In genomic region chr2:52981595-52981994, GRCm38 (mm10) we compare ENCODE assay signal across 19 mouse cellular contexts.
A peak's percentile ranks its signal among the peaks of the same experiment; 100 is the strongest.
DNase-seq lines count a peak whose midpoint lies in the region; ATAC-seq and TF ChIP-seq lines count a peak whose summit lies in the region.
"Had no signal": no experiment of that assay in that cellular context is flagged by ENCODE, and none has a peak within 500 bp of the region (broad histone marks: within the 10 kb centered on the region; RNA-seq: fewer than 3 reads in every experiment).

No protein-coding gene starts in this region.

- peak overlapping the region; percentile 71 for H3K27ac ChIP-seq in limb, embryonic 12.5 days
- H3K27ac ChIP-seq in limb, embryonic 10.5 days: no peak overlapping the region
- H3K27ac ChIP-seq in limb, embryonic 14.5 days (replicated peaks; ENCODE audit: low read depth, low read length): peak overlapping the region; percentile 82
- H3K27ac ChIP-seq: forebrain, embryonic 12.5 days; hindbrain, embryonic 10.5 days; hindbrain, embryonic 15.5 days had no signal

- H3K27me3 ChIP-seq in limb, embryonic 12.5 days: no peaks in the 10 kb centered on the region
- H3K27me3 ChIP-seq in limb, embryonic 10.5 days (ENCODE audit: low read depth, poor library complexity, severe bottlenecking): no peaks in the 10 kb centered on the region
- no peaks in the 10 kb centered on the region for H3K27me3 ChIP-seq in limb, embryonic 14.5 days (ENCODE audit: control insufficient read depth, insufficient read depth, low read length)
- H3K27me3 ChIP-seq: CH12.LX; forebrain, embryonic 12.5 days; heart, embryonic 12.5 days; hindbrain, embryonic 15.5 days had no signal

- peaks cover 78% of the 10 kb centered on the region for H3K4me1 ChIP-seq in limb, embryonic 12.5 days (replicated peaks)
- peaks cover 55% of the 10 kb centered on the region for H3K4me1 ChIP-seq in limb, embryonic 10.5 days
- peaks cover 67% of the 10 kb centered on the region for H3K4me1 ChIP-seq in limb, embryonic 14.5 days (ENCODE audit: control insufficient read depth, insufficient read depth, low read length)

- no peak for TF ChIP-seq POLR2A in limb, embryonic 14.5 days (IDR thresholded peaks at IDR 0.05; ENCODE audit: borderline replicate concordance, extremely low read depth, insufficient read depth, insufficient read length)

- peak; percentile 0; the same call in 1 of the 2 replicates for ATAC-seq in frontal cortex, adult (ENCODE audit: low TSS enrichment)
- ATAC-seq in limb, embryonic 12.5 days (ENCODE audit: insufficient number of reproducible peaks, insufficient read depth, low FRiP score, low TSS enrichment, low read depth): no peak
- ATAC-seq in limb, embryonic 14.5 days (ENCODE audit: low FRiP score, low read depth): no peak
- ATAC-seq in cerebellum, adult (ENCODE audit: insufficient number of reproducible peaks, low FRiP score, low TSS enrichment): no peak
- ATAC-seq: forebrain, embryonic 16.5 days; intestine, postnatal 0 days had no signal

- no peak overlapping the region for H3K9ac ChIP-seq in limb, embryonic 12.5 days (replicated peaks)
- H3K9ac ChIP-seq in limb, embryonic 14.5 days (ENCODE audit: low read depth, low read length, severe bottlenecking): no peak overlapping the region
- H3K9ac ChIP-seq: forebrain, embryonic 12.5 days; heart, embryonic 12.5 days; hindbrain, embryonic 15.5 days had no signal

- H3K4me3 ChIP-seq in limb, embryonic 12.5 days (replicated peaks): no peak overlapping the region
- H3K4me3 ChIP-seq in limb, embryonic 10.5 days: no peak overlapping the region
- no peak overlapping the region for H3K4me3 ChIP-seq in limb, embryonic 14.5 days (replicated peaks; ENCODE audit: low read length)
- H3K4me3 ChIP-seq: forebrain, embryonic 12.5 days; heart, embryonic 12.5 days; hindbrain, embryonic 10.5 days; hindbrain, embryonic 15.5 days had no signal

- WGBS in limb, embryonic 12.5 days: 80% methylated on average over 8 of the region's 8 CpGs
- 89% methylated on average over 8 of the region's 8 CpGs for WGBS in limb, embryonic 10.5 days
- 59% methylated on average over 8 of the region's 8 CpGs for WGBS in limb, embryonic 14.5 days

- no peaks in the 10 kb centered on the region for H3K36me3 ChIP-seq in limb, embryonic 12.5 days
- H3K36me3 ChIP-seq in limb, embryonic 10.5 days: no peaks in the 10 kb centered on the region
- H3K36me3 ChIP-seq in limb, embryonic 14.5 days (ENCODE audit: control insufficient read depth, insufficient read depth, low read length): no peaks in the 10 kb centered on the region
- H3K36me3 ChIP-seq: forebrain, embryonic 12.5 days; heart, embryonic 12.5 days; hindbrain, embryonic 10.5 days; hindbrain, embryonic 15.5 days had no signal

- DNase-seq in frontal cortex, postnatal 36 days (ENCODE audit: low spot score in 2 of 2): no peak
- no peak for DNase-seq in limb, embryonic 10.5 days (ENCODE audit: low spot score)
- DNase-seq in limb, embryonic 14.5 days (ENCODE audit: low spot score): no peak
- no peak for DNase-seq in spleen, adult 18-20 months
- DNase-seq: adrenal gland, adult 2 months; adrenal gland, postnatal 36 days; cerebellum, adult 11-12 months; cerebellum, adult 9-10 months; cerebellum, postnatal 25 days had no signal

- no peak overlapping the region for H3K4me2 ChIP-seq in limb, embryonic 12.5 days
- 0 out of 2 replicates have a peak overlapping the region, but pooled peaks have one; percentile 13 for H3K4me2 ChIP-seq in limb, embryonic 14.5 days (replicated peaks; ENCODE audit: low read depth, low read length, severe bottlenecking)
- H3K4me2 ChIP-seq: forebrain, embryonic 12.5 days; heart, embryonic 12.5 days; hindbrain, embryonic 15.5 days had no signal

- H3K9me3 ChIP-seq in limb, embryonic 12.5 days: no peaks in the 10 kb centered on the region
- H3K9me3 ChIP-seq in limb, embryonic 10.5 days (replicated peaks): no peaks in the 10 kb centered on the region
- no peaks in the 10 kb centered on the region for H3K9me3 ChIP-seq in limb, embryonic 14.5 days (ENCODE audit: control insufficient read depth, low read length)
- H3K9me3 ChIP-seq: forebrain, embryonic 12.5 days; heart, embryonic 12.5 days; hindbrain, embryonic 10.5 days; hindbrain, embryonic 15.5 days had no signal
